Mouse (Mus musculus) B cell, adult 2 months (primary cell): ENCODE data around the gene Ccdc92b.

ENCODE experiments used
- DNase-seq, 2 experiments: peaks; one replicate each; pipeline ENCODE4 v3.0.0; 2022

Gene Ccdc92b

DNA sequence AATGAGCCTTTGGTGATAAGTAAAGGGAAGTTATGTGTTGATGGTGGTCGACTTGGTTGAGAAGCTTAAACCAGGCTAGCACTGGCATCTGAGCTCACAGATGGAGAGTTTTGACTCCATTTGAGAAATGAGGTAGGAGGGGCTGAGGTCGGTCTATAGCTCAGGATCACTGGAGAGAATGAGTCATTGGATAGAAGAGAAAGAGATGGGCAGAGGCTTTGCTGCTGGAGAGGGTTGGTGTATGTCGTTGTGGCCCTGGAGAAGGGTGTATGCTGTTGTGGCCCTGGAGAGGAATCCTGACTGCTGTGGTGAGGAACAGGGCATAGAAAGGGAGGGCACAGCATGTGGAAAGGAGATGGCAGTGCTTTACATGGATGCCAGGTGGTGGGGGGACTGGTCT lies 36.5 kb downstream of the Ccdc92b start:
- DNase-seq: no peak

DNA sequence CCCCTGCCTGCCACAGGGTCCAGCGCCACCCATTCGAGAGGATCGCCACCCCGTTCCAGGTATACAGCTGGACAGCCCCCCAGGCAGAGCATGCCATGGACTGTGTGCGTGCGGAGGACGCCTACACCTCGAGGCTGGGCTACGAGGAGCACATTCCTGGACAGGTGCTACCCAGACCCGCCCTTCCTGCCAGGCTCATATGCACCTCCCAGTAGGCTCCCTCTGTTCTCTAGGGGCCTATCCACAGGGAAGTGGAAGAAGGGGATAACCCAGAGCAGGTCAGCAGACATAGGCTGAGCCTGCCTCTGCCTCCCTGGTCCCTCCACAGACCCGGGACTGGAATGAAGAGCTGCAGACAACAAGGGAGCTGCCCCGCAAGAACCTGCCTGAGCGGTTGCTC lies 40.9 kb downstream of the Ccdc92b start:
- DNase-seq: no peak

DNA sequence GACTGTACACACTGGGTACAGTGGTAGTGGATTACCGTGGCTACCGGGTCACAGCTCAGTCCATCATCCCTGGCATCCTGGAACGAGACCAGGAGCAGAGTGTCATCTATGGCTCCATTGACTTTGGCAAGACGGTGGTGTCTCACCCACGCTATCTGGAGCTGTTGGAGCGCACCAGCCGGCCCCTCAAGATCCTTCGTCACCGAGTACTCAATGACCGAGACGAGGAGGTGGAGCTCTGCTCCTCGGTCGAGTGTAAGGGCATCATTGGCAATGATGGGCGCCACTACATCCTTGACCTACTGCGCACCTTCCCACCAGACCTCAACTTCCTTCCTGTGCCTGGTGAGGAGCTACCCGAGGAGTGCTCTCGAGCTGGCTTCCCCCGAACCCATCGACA lies 42.2 kb downstream of the Ccdc92b start:
- DNase-seq: no peak

DNA sequence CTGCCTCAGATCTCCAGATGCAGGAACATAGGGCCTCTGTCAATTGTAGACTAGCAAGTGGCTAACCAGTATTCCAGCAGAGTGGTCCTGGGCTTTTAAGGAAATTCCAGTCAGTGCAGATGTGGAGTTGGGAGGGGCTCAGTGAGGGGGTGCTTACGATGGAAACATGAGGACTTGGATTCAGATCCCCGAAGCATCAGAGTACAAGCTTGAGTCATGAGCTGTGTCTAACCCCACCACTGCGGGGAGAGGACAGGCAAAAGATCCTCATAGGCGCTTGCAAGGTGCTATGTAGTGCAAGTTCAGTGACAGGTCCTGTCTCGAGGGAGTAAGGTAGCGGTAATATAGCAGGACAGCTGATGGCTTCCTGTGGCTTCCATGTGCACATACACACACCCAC lies 42.8 kb downstream of the Ccdc92b start:
- DNase-seq: no peak

DNA sequence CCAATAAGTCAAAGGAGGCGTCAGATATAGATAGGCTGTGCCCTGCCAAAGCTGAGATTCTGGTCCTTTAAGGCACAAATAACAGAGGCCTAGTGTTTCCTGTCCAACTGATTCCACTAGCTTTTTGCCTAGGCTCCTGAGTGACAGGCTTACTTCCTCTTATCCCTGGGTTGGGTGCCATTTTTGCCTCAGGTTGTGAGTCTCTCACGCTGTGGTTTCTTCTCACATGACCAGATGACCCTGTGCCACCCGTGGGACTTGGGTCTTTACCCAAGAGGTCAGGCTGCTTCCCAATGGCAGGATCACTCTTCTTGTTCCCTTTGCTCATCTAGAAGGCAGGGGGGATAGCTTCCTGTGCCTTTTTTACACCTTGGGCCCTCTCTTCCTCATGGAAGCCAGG lies 44.9 kb downstream of the Ccdc92b start:
- no peak for DNase-seq

DNA sequence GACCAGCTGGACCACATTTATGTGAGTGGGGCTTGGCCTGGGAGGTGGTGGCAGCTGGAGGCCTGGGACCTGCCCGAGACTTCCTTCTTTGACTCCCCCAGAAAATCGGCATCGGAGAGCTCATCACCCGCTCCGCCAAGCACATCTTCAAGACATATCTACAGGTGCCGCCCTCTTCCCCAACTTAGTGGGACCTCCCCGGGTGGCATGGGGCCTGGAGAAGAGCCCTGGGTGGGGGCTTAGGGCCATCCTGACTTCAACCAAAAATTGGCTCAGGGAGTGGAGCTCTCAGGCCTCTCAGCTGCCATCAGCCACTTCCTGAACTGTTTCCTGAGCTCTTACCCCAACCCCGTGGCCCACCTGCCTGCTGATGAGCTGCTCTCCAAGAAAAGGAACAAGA lies 45.5 kb downstream of the Ccdc92b start:
- no peak for DNase-seq

DNA sequence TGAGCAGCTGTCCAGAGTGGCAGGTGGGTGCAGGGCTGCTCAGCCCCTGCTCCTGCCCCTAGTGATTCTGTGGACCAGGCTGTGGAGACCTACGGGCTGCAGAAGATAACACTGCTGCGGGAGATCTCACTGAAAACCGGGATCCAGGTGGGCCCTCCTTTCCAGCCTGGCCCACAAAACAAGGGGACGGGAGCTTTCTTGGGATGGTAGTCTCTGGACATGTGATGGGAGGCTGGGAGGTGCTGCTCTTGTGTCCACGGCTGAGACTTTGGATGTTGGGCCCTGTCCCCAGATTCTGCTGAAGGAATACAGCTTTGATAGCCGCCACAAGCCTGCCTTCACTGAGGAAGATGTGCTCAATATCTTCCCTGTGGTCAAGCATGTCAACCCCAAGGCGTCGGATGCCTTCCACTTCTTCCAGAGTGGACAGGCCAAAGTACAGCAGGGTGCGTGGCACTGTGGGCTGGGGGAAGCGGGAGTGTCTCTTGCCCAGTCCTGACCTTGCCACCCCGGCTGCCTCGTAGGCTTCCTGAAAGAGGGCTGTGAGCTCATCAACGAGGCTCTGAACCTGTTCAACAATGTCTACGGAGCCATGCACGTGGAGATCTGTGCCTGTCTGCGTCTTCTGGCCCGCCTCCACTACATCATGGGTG lies 46.4 kb downstream of the Ccdc92b start:
- DNase-seq: no peak

DNA sequence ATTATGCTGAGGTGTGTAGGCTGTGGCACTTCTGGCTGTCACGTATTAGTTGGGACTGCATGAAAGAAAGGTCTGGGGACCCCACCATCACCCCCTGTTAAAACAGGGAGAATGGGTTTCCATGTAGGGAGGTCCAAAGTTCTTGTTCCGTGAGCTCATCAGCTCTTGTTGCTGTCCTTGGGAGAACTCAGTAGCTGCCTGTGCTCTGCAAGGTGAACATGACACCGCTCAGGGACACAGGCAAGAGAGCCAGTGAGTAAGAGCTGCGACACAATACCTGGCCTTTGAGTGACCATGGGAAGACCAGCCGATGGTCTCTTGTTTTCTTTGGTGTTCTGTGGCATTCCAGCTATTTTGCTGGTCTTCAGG lies 46.9 kb downstream of the Ccdc92b start:
- DNase-seq: no peak

DNA sequence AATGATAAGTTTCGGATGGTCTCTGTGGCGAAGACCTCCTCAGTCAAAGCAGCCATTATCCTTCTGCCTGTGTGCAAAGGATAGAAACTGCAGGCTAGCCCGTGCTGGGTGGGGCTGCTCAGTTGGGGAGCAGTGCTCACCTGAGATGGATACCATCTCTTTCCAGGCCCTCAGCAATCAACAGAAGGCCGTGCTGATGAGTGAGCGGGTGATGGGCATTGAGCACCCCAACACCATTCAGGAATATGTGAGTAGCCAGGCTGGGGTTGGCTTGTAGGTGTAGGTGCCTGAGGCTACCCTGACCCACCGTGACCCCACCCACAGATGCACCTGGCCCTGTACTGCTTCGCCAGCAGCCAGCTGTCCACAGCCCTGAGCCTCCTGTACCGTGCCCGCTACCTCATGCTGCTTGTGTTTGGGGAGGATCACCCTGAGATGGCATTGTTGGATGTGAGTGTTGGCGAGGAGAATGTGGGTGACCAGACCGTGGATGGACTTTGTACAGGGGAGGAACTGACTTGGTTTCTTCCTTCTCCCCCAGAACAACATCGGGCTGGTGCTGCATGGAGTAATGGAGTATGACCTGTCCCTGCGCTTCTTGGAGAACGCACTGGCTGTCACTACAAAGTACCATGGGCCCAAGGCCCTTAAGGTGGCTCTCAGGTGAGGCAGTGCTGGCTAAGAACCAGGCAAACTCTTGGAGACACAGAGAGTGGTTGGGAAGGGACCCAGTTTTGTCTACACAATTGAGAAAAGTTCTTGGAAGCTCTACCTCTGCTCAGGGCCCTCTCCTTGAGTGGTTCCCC lies 47.6 kb downstream of the Ccdc92b start:
- no peak for DNase-seq

DNA sequence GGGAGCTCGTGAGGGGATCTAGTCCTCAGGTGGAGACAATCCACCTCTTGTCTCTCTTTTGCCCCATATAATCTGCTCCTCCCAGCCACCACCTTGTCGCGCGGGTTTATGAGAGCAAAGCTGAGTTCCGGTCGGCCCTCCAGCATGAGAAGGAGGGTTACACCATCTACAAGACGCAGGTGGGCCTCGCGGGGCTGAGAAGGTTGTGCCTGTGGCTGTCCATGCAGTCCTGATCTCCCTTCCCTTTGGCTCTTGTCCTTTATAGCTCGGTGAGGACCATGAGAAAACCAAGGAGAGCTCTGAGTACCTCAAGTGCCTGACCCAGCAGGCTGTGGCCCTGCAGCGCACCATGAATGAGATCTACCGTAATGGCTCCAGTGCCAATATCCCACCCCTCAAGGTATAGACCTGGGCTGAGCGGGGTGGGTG lies 48.2 kb downstream of the Ccdc92b start:
- no peak for DNase-seq

DNA sequence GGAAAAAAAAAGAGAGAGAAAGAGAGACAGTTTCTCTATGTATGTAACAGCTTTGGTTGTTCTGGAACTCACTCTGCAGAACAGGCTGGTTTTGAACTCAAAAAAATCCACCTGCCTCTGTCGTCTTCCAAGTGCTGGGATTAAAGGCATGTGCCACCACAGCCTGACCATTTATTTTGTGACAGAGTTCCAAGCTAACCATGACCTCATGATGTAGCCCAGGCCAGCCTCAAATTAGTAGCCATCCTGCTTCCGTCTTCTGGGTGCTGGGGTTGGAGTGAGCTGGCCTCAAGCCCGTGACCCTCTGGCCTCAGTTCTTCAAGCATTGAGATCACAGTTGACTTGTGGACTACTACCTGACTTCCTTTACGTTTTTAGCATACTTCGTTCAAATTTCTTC lies 49.1 kb downstream of the Ccdc92b start:
- no peak for DNase-seq

DNA sequence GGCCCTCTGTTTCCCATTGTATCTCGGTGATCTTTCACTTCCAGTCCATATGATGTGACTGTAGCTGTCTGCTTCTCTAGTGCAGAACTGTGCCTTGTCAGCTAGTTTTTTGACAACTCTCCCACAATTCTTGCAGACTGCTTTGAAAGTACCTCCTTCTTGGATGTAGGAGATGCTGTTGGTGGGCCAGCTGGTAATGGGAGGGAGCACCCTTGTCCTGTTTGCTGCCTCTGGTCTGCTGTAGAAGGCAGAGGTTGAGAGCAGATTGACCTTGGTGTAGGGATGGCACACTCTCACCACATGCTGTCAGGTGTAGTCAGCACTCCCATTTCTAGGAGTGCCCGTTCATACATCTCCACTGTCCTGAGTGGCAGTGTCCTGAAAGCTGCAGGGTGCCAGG lies 49.6 kb downstream of the Ccdc92b start:
- no peak for DNase-seq

DNA sequence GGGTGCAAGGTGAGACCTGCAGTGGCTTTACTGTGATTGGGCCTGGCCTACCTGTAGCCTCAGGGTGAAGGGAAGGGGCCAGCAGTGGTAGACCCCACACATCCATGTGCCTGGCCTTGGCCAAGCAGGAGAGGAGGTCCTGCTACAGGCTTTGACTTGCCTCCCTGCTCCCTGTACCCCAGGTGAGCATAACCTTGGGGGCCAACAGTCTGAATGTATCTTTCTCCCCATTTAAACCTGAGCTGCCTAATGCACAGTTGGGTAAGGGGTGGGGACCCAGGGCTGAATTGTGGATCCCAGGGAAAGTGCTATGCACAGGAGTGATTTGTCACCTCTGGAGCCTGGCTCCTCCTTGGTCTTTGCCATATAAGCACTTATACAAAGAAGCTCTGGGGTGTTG lies 50.7 kb downstream of the Ccdc92b start:
- DNase-seq: no peak

DNA sequence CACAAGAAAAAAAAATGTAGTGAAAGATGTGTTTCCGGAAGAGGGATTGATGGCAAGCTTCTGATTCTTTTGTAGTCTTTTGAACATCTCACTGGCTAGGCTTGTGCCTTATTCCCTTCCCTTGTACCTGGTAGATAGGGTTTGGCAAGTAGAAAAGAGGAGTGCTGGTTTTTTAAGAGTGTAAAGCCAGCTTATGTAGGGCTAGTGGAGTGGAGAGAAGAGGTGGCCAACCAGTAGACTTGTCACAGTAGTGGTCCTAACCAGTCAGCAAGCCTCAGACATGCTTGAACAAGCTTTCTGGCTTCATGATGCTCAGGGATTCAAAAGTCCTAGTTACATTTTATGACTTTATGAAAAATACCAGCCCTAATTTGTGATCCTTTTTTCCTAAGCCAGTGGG lies 51.6 kb downstream of the Ccdc92b start:
- DNase-seq: no peak

DNA sequence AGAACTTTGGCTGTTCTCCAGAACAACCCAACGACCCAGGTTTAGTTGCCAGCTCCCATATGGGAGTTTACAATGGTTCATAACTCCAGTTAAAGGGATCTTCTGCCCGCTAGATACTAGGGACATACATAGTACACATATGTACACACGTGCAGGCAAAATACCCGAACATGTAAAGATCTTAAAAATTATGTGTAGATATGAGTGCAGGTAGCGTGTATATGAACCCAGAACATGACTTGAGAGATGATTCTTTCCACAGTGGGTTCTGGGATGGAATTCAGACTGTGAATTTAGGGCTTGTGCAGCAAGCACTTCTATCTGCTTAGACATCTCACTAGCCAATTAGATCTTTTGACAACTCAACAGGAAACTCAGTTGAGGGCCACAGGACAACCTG lies 52.4 kb downstream of the Ccdc92b start:
- no peak for DNase-seq

DNA sequence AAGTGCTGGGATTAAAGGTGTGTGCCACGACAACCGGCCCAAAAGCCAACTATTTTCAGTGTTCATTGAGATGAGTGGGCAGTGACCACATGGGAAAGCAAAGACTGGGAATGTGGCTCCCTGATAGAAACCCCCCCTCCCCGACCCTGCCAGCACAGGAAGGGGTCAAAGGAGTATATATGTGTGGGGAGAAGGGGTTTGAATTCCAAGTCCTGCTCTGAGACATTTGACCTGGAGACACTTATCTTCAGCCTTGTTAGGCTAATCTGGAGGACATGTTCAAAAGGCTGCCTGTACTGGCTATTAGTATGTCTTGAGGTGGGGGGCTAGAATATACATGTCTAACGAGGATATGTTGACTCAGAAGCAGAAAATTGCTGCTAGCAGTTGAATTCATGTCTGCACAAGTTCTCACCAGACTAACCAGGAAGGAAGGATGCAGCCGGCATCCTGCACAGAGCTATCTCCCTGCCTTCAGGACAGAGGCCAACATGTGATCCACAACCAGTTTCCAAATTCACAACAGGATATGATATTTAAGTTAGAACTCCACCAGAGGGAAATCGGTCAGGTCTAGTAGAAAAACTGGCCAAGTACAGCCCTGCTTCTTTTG lies 53.6 kb downstream of the Ccdc92b start:
- DNase-seq: no peak

DNA sequence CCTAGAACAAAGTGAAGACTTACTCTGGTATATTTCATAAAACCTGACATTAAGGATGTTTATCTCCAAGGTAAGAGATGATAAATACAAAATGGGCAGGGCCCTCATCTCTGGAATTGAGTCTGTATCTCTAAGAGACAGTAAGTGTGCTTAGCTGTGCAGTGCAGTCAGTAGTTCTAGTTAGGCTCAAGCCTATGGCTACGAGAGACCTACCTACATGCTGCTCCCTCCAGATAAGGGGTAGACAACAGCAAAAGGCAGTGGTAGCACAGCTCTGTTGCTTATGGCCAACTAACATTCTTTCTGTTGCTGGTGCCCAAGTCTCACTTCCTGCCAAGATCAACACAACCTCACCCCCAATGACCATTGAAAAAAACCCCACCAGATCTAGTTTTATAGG lies 54.2 kb downstream of the Ccdc92b start:
- DNase-seq: no peak

DNA sequence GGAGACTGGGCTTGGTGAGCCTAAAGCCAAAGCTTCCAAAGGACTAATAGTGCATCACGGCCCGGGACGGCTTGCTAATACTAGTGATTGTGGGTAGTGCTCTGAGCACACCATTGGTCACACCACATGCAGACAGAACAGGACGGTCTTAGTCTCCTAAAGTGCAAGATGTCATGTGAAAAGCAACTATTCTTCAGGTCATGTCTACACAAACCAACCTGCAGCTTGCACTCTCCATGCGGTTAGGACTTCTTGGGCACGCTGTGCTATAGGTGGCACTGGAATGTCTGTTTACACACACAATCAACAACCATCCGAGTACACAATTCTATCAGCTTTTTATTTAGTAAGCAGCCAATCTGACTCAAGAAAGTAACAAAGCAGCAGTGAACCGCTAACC lies 55.3 kb downstream of the Ccdc92b start:
- no peak for DNase-seq

DNA sequence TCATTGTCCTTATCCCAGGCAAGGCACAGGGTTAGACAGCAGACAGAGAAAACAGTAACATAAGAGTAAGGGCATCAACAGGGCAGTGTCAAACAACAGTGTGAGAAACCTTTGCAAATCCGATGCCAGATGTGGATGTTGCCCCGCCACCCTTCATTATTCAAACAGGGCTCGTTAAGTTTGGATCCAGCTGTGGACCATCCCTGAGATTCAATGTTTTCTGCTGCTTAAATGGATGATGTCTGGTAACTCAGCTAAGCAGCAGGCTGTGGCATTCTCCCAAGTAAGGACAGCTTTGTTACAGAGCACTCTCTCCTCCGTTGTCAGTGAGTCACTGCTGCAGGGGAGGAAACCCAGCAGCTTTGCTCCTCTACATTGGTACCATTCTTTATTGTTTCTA lies 55.8 kb downstream of the Ccdc92b start:
- DNase-seq: no peak
